Mouse (Mus musculus) heart, adult 8-10 months (tissue): ENCODE results near the gene Pla2g7. TPM values are rescaled to one million over a fixed set of nuclear protein-coding genes. Genes with fewer than 3 reads are reported as not detected.
A peak's percentile ranks its signal among the peaks of the same experiment; 100 is the strongest.
"Not testable (repeated sequence)": the region's sequence is repeated elsewhere in the genome, so short reads cannot be mapped to it uniquely, and the experiment has no call there.

Experiments
- DNase-seq: peaks from one replicate; pipeline ENCODE4 v3.0.0; 2022; ENCODE audit warnings: low spot score
- total RNA-seq, 4 experiments: library from RNA; stranded (reverse); gene quantifications; 2 replicates each; pipeline ENCODE4 v1.2.4; 2022

Gene Pla2g7
- 1 to 10 TPM; 4.5 to 6.1 (median 5.6) TPM for total RNA-seq

- DNase-seq = peak; percentile 21
These were observed at the start of gene Pla2g7 for GRCm38 (mm10) chr17:43567992-43568888. Gene Pla2g7 (plus strand): TSS chr17:43568098.

- peak; percentile 39 for DNase-seq
These were observed 49.1 kb upstream of the Pla2g7 start for GRCm38 (mm10) chr17:43518644-43519409.

GRCm38 (mm10) chr17:43520166-43520565 is 47.7 kb upstream of the Pla2g7 start:
- DNase-seq = no peak

- DNase-seq = no peak
These were observed 37.4 kb upstream of the Pla2g7 start for GRCm38 (mm10) chr17:43530507-43530906.

GRCm38 (mm10) chr17:43531192-43531591 is 36.7 kb upstream of the Pla2g7 start:
- DNase-seq = no peak

- peak; percentile 13 for DNase-seq
These were observed 33.3 kb upstream of the Pla2g7 start for GRCm38 (mm10) chr17:43534362-43535222.

GRCm38 (mm10) chr17:43536841-43537240 is 31.1 kb upstream of the Pla2g7 start:
- DNase-seq = not testable (repeated sequence)

GRCm38 (mm10) chr17:43538767-43539166 is 29.1 kb upstream of the Pla2g7 start:
- no peak for DNase-seq

- no peak for DNase-seq
These were observed 24.4 kb upstream of the Pla2g7 start, which contains the start of gene Ankrd66 for GRCm38 (mm10) chr17:43543539-43543938. Gene Ankrd66 (minus strand): TSS chr17:43543639.

- no peak for DNase-seq
These were observed 23.9 kb upstream of the Pla2g7 start for GRCm38 (mm10) chr17:43544040-43544439.

- DNase-seq = no peak
These were observed 16.7 kb upstream of the Pla2g7 start for GRCm38 (mm10) chr17:43551122-43551630.

GRCm38 (mm10) chr17:43554516-43555403 is 13.1 kb upstream of the Pla2g7 start:
- DNase-seq = peak; percentile 17

GRCm38 (mm10) chr17:43557104-43557503 is 10.8 kb upstream of the Pla2g7 start:
- DNase-seq = no peak

- peak; percentile 51 for DNase-seq
These were observed 10.3 kb upstream of the Pla2g7 start for GRCm38 (mm10) chr17:43557541-43558090.

GRCm38 (mm10) chr17:43558678-43559077 is 9.2 kb upstream of the Pla2g7 start:
- no peak for DNase-seq

- no peak for DNase-seq
These were observed 4.5 kb upstream of the Pla2g7 start for GRCm38 (mm10) chr17:43563192-43563987.

- DNase-seq = no peak
These were observed 306 bp upstream of the Pla2g7 start for GRCm38 (mm10) chr17:43567593-43567991.

- no peak for DNase-seq
These were observed 1.4 kb downstream of the Pla2g7 start for GRCm38 (mm10) chr17:43569287-43569686.

GRCm38 (mm10) chr17:43573624-43574073 is 5.8 kb downstream of the Pla2g7 start:
- DNase-seq = peak; percentile 24
